Mouse (Mus musculus): ENCODE data around the gene Mtus2.

Gene Mtus2

DNA sequence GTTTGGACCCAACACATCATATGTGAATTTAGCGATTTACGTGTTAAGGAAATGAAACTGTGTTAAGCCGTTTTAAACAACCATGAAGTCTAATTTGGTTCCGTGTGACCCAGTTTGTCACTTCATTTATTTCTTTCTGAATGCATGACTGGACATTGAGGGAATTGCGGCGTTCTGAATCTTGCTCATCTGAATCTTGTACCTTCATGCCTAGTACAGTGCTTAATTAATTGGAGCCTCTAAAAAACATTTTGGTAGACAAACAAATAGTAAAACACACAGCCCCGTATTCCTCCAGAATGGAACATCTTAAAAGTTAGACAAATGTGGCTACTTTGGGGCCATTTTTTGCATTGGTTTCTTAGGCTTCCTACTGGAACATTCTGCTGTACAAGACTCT is 84.5 kb downstream of the Mtus2 start:
- no peak for DNase-seq (ENCODE audit: low spot score)

DNA sequence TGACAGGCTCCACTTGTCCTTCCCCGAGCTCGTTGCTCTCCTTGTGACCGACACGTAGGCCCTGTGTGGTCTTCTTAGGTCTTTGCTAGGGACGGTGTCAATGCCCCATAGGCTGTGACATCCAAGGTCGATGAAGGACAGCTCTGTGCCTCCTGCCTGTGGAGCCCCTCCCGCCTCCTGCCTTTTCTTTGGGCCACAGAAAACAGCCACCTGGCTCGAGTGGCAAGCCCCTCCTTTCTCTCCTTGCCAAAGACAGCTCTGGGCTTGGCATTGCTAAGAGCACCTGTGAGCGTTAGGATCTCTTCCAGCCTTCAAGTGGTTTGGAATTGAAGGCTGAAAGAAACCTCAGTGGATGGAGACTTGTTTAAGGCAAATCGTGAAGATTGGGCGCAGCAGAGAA is 91.1 kb downstream of the Mtus2 start:
- no peak for DNase-seq (ENCODE audit: low spot score)

DNA sequence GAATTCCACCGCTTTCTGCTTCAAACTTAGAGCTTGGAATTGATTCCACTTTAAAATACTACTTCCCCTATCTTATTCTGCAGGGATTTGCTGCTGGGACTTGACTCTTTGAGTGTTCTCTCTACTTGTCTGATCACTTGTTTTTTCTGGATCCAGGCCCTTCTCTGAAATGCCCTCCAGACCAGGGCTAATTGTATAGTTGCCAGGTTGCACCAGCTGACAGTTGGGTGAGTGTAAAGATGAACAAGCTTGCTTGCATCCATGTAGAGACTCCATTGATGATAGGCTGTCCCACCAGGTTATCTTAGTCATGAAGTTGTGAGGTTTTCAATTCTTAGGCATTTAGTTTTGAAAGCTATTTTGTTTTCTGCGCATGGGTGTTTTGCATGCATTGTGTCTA is 92.2 kb downstream of the Mtus2 start:
- no peak for DNase-seq (ENCODE audit: low spot score)

DNA sequence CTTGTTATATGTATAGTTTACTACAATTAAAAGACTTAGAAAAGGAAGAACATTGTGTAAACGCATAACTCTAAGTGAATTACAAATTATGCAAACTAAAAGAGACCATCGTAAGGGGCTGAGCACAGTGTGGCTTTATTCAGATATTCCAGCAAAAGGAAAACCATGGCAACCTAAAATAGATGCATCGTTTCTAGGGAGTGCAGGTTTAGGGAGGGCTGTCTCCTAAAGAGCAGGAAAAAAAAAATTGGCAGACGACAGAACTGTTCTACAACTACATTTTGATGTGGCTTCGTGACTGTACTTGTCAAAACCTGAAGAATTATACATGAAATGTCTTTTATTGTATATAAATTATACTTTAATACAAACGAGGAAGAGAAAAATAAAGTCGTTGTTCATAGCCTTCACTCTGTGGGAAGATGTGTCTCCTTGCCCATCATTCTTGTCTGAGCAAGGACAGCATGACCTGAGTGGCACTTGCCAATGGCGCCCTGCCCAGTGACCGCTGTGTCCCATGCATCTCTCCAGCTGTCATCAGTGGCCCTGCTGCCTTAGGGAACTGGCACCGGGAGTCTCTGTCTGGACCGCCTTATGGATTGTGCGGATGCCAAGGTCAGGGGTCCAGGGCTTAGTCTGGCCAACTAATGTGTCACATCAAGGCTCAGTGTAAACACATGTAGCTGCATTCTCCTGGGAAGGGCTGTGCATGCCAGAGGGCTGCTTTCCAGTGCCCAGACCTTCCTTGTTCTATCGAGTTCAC is 95.9 kb downstream of the Mtus2 start:
- DNase-seq (ENCODE audit: low spot score): peak; percentile 5

DNA sequence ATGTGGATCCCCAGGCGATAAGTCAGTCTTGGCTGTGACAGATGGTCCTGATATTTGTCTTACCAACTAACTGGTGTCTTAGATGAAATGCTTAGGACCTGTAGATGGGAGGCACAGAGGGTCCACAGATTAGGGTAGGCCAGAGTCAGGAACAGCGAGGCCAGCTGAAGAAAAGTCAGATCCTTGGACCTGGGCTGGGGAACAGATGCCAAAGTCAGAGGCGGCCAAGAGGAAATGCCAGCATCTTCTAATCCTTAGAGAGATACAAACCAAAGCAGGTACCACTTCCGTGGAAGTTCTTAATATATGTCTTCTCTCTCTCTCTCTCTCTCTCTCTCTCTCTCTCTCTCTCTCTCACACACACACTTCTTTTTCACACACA is 96.5 kb downstream of the Mtus2 start:
- DNase-seq (ENCODE audit: low spot score): no peak

DNA sequence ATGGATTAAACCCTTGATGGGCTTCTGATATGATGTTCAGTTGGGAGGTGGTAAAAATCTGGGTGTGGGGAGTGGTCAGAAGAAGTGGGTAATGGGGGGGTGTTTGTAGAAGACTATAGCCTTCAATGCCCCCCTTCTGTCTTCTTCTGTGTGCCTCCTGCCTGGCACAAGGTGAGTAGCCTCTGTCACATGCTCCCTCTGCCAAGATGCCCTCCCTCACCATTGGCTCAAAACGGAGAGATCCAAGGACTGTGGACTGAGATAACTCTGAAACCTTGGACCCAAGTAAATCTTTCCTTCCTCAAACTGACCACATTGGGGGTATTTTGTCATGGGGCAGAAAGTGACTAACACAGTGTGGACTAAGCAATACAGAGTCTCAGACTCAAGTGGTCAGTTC is 99.7 kb downstream of the Mtus2 start:
- DNase-seq (ENCODE audit: low spot score): no peak

DNA sequence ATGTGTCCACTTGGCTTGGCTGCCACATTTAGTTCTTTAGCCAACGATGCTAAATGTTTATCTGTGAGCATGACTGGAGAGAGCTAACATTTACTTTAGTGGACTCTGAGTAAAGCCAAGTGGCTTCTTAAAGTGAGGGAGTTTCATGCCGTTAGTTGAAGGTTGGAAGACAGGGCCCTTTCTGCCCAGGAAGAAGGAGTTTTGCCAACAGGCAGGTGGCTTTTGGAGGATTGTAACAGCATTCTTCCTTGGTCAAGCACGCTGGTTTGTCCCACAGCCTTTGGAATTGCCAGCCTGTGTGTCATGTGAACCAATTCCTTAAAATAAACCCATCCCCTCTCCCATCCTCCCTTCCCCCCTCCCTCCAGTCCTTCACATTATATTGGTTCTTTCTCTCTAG is 100.3 kb downstream of the Mtus2 start:
- no peak for DNase-seq (ENCODE audit: low spot score)

DNA sequence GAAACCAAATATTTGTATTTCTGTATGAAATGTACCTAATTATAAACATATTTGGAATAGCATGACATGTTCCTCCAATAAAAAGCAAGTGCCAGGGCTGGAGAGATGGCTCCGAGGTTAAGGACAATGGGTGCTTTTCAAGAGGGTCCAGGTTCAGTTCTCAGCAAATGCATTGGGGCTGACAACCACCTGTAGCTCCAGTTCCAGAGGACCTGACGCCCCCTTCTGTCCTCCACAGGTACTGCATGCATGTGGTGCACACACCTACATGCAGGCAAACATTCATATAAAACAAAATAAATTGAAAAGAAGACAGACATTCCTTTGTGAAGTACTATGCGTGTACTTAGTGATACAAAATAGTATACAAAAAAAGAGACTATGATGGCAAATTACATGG is 102.2 kb downstream of the Mtus2 start:
- DNase-seq (ENCODE audit: low spot score): no peak

DNA sequence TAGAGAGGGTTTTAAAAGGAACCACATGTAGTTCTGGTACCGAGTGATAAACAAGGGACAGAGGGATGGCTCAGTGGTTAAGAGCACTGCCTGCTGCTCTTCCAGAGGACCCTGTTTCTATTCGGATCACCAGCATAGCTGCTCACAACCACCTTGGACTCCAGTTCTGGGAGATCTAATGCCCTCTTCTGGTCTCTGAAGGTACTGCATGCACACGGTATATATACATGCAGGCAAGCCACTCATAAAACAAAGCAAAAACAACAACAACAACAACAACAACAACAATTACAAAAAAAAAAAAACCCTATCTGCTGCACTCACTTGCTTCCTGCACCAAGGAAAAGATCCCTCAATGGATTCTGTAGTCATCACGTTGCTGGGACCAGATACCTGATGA is 104.7 kb downstream of the Mtus2 start:
- DNase-seq (ENCODE audit: low spot score): no peak

DNA sequence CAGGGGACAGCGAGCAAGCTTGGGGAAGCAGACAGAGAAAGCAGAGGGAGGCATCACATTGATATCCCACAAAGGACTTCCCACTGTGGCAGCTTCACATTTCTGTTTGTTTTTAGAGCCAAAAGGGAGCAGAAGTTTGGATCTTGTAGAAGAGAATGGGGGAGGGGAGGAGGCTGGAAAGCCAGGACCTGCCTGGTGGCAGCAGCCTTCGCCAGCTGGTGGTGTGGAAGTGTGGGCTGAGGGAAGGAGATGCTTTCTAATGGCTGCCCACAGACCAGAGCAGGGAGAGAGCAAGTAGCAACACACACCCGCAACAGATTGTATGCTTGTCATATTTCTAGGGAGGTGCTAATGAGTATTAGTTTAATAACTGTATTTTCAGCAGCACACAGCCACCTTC is 106.6 kb downstream of the Mtus2 start:
- DNase-seq (ENCODE audit: low spot score): no peak

DNA sequence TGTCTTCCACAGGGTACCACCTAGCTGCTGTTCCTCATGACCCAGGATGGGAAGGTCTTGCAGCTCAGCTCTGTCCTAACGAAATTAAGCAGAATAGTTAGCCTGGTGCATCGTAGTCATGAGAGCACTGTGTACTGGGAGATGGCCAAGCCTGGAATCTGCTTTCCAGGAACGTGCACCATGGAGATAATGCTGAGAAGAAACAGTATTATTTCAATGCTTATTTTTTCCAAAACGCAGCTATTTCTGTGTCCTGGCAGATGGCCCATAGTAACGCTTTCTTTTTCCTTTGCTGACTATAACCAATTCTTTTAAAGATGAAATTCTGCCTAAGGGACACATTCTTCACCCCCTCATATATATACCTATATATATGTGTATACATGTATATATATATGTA is 108.1 kb downstream of the Mtus2 start:
- no peak for DNase-seq (ENCODE audit: low spot score)

DNA sequence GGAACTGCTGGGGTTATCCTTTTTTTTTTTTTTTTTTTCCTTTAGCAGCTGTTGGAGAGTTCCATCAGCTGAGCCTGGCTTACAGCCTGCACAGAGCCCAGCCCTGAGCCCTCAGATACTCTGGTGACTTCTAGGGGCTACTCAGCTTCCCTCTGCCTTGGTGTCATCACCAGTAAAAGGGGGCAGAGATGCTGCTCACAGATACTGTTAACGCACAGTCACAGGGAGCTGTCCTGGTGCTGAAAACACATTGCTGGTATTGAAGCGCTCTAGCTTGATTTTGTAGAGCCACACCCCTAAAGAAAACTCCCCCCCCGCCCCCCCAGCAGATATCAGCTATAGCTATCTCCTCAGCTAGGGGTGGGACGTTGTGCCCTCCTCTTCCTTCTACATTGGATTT is 112.8 kb downstream of the Mtus2 start:
- peak; percentile 14 for DNase-seq (ENCODE audit: low spot score)

DNA sequence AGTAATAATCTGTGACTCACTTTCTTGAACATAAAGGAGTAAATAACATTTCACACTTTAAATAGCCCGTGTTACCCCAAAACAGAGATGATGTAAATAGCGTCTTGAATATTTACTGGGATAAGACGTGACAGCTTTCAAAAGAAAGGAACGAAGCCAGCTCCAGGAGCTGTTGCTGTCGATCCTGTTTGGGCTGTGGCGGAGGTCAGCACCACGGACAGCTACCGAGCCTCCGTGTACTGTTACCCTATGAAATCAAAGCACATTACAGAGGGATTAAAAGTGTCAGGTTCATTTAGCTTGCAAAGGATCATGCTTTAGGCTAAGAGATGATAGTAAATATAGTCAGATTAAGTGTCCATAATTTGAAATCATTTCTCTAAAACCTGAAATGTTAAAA is 114.7 kb downstream of the Mtus2 start:
- peak; percentile 17 for DNase-seq (ENCODE audit: low spot score)

DNA sequence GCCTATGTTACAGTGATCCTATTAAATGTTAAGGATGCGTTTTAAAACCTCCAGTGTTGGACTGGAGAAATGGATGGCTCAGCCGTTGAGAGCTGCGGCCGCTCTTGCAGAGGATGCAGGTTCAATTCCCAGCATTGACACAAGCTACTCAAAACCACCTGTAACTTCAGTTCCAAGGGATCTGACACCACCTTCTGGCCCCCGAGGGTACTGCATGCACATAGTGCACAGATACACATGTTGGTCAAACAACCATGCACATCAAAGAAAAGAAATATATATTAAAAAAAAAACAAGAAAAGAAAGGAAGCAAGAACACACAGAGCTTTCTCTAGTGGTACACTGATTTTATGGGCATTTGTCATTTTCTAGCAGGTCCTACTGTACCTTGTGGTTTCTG is 116.3 kb downstream of the Mtus2 start:
- DNase-seq (ENCODE audit: low spot score): no peak

DNA sequence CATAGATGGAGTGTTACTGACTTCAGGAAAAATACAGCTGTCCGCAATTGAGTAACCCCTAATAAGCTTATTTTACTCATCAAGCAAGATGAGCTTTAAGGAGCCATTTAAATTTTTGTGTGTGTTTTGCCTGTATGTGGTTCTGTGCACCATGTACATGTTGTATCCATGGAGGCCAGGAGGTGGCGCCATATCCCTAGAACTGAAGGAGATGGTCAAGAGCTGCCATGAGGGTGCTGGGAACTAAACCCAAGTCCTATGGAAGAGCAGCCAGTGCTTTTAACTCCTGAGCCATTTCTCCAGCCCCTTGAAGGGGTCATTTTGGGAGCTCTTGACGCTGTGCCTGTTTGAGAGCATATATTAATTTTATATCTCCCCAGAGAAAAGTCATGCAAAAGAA is 122.6 kb downstream of the Mtus2 start:
- no peak for DNase-seq (ENCODE audit: low spot score)

DNA sequence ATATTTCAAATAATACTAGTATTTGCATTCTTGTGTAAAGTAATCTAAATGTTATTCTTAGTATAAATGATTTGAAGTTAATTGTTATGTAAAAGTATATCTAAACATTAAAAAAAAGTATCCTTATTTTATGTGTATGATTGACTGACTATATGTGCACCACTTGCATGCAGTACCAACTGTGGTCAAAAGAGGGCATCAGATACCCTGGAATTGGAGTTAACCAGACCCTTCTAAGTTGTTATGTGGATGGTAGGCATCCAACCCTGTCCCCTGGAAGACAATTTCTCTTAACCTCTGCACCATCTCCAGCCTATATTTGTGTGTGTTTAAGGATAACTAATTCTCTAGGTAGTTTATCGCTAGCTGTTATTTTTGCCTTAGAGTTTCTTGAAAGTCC is 126.4 kb downstream of the Mtus2 start:
- no peak for DNase-seq (ENCODE audit: low spot score)

DNA sequence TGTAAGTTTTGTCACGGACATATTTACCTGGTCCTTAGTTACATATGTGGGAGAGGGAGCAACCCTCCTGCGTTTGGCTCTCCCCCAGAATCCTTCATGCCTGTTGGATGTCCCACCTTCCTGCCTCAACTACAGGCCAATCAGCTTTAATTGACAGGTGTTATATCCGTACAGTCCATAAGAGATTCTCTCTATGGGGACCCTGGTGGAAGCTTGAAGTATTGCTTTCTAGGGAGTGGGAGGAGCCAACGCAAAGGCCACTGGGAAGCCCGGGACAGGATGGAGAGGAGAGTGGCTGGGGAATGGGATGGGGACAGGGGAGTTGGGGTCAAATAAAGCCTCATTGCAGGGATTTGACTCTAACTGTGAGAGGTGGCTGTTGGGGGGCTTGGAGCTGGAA is 127.6 kb downstream of the Mtus2 start:
- no peak for DNase-seq (ENCODE audit: low spot score)

DNA sequence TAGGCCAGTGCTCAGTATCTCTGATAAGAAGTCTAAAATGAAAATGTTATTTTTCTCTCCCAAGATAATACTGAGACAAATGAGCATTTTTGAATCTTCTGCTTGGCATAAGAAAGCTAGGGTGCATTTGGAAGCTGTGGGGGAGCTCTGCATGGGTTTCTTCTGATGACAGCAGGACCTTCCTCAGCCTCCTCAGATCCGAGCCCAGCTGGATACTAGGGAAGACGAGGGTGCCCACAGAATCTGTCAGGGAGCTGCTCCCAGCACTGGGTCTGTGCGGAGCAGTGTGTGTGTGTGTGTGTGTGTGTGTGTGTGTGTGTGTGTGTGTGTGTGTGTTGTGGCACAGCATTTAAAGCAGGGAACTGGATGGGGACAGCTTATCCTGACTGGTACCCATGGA is 130.7 kb downstream of the Mtus2 start:
- DNase-seq (ENCODE audit: low spot score): no peak

DNA sequence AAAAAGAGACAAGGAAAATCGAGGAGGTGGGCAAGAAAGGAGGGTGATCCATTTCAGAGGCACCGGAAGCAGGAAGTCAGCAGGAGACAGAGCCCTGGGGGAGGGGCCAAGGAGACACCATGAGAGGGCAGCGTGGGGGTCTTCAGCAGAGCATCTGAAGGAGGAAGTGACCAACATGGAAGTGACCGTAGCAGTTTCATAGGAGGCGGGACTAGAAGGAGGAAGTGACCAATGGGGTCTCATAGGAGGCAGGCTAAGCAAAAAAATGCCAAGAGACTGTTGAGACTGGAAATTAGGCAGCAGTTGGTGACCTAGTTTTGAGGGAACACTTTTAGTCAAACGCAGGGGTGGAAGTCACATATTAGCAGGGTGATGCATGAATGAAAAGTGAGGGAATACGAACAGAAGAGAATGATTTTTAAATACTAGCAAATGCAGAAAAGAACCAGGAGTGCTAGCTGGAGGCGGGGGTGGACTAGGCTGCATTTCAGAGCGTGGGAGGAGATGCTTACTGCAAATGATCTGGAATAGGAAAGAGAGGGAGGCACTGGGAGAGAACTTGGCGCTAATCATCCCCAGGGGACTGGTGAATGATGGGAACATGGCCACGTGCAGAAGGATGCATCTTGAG is 133.2 kb downstream of the Mtus2 start:
- no peak for DNase-seq (ENCODE audit: low spot score)

DNA sequence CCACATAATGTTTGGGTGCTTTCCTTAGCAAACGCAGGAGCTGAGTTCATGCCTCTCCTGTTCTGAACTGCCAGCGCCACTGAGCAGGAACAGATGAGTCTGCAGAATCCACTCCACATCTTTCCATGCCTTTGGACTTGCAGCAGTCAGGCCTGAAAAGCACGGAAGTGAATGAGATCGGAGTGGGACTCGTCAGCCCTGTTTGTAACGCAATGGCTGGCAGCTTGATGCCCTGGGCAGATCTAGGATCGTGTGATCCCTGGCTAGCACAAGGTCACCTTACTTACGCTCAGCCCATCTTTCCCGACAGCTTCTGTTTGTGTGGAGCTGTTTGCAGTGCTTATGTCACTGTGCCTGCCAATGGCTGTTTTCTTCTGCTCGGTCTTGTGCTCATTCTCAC is 137.5 kb downstream of the Mtus2 start:
- no peak for DNase-seq (ENCODE audit: low spot score)

DNA sequence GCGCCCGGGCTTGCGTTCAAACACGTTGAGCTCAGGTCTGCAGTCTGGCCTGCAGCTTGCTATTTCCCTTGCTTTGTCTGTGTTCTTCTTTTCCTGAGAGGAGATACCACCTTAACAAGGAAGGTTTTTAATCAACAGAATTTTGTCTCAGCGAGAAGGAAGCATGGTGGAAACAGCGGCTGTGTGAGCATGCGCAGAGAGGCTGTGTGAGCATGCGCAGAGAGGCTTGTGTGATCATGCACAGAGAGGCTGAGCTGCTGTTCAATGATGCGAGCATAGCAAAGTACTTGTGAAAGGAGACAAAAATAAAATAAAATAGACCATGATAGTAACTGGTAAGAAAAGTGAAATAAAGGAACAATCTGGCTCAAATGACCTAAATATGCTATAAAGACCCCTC is 142.2 kb downstream of the Mtus2 start:
- no peak for DNase-seq (ENCODE audit: low spot score)

DNA sequence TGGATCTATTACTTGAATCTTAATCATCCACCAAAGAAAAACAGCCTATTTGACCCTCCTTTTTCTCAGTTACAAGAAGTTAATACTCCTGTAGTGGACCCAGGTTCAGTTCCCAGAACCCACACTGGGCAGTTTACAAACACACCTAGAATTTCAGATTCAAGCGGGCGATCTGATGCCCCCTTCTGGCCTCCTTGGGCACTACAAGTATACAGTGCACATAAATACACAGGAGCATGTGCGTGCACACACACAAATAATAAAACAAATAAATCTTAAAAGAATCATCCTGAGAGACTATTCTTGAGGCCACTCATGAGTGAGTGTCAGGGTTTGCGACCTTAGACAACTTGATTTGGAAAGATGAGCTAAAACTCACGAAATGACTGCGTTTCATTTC is 150.2 kb downstream of the Mtus2 start:
- DNase-seq (ENCODE audit: low spot score): no peak

DNA sequence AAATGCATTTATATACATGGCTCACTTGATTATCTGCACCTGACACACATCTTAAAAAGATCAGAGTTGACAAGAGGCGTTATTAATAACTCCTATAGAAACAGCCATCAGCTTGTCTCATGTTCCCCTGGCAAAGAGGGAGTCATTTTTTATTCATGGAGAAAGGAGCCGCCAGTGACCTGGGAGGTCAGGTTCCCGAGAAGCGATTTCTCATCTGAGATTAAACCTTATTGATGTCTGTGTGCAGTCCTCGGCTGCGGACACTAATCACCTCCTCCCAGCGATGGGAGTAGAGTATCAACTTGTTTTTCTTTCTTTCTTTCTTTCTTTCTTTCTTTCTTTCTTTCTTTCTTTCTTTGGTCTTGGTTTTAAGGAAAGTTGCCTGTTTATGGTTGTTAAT is 150.8 kb downstream of the Mtus2 start:
- DNase-seq (ENCODE audit: low spot score): no peak

DNA sequence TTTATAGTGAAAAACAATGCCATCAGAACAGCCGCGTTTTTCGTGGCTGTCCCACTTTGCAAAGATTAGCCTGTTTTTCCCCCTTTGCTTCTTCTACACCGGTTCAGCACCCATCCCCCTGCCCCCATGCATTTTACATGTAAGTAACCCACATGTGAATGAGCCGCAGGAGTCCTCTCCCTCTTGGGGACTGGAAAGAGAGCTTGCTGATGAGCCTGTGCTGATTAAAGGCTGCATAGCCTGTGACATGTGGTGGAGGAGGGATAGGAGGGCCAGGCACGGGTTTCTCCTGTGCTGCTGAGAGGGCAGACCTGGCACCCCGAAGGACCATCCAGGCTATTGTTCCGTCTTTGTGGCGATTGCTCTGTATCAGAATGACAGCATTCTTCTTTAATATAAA is 151.2 kb downstream of the Mtus2 start:
- DNase-seq (ENCODE audit: low spot score): no peak

Data from adipocyte (in vitro differentiated cells).